Mouse (Mus musculus) G1E (cell line): ENCODE measurements around the gene Tmem220. TPM values are rescaled to one million over a fixed set of nuclear protein-coding genes. Genes with fewer than 3 reads are reported as not detected.

Experiments used
- ATAC-seq: 2 replicates; pipeline ENCODE4 v1.8.0; 2016; ENCODE audit warnings: mild to moderate bottlenecking; ENCODE audit not compliant: insufficient number of reproducible peaks, poor library complexity, low FRiP score, severe bottlenecking; ENCODE audit errors: extremely low read depth
- DNase-seq: peaks from one replicate; pipeline ENCODE4 v3.0.0; 2012; ENCODE audit warnings: low spot score
- H3K27me3 ChIP-seq: 2 replicates; pipeline ENCODE4 v1.6.1; 2012; ENCODE audit warnings: mild to moderate bottlenecking, low read length, inconsistent platforms; ENCODE audit not compliant: insufficient read depth
- H3K36me3 ChIP-seq: replicated peaks from 2 replicates; pipeline ENCODE3; 2012; ENCODE audit warnings: mild to moderate bottlenecking, inconsistent platforms
- H3K4me1 ChIP-seq: 2 replicates; pipeline ENCODE4 v1.6.1; 2012; ENCODE audit warnings: low read depth, low read length, inconsistent platforms, mixed read lengths; ENCODE audit not compliant: insufficient read depth
- H3K4me3 ChIP-seq: 2 replicates; pipeline ENCODE4 v1.5.1; 2012; ENCODE audit warnings: low read depth, mild to moderate bottlenecking, inconsistent platforms, low read length, moderate library complexity, mixed read lengths
- H3K9me3 ChIP-seq: replicated peaks from 2 replicates; pipeline ENCODE4 v1.6.1; 2012; ENCODE audit warnings: inconsistent platforms
- GATA1 ChIP-seq: IDR thresholded peaks from 2 replicates; pipeline ENCODE4 v1.6.1; 2012; ENCODE audit warnings: borderline replicate concordance, low read length, inconsistent platforms, mixed read lengths
- POLR2AphosphoS5 ChIP-seq: IDR thresholded peaks from 2 replicates; pipeline ENCODE4 v1.6.1; 2012; ENCODE audit warnings: low read depth, low read length, inconsistent platforms; ENCODE audit not compliant: insufficient replicate concordance
- TAL1 ChIP-seq: conservative IDR thresholded peaks from 2 replicates; pipeline ENCODE4 v1.6.1; 2012; ENCODE audit warnings: low read depth, low read length, inconsistent platforms, mixed read lengths
- polyA plus RNA-seq: library from polyadenylated mRNA; stranded (reverse); fragments of >175 nt; gene quantifications from 2 replicates; pipeline ENCODE4 v1.2.3, GENCODE M21; 2012
- total RNA-seq, 2 experiments: library from RNA; stranded (forward) in 1 of 2; stranded (reverse) in 1 of 2; fragments of 200-1000 nt in 1 of 2; fragments of >200 nt in 1 of 2; fragmentation: Nextera tagmentation in 1 of 2; gene quantifications; 2 replicates each; pipeline ENCODE4 v1.2.3; 2014 to 2017

Tmem220 gene
- total and polyA plus RNA-seq, 3 experiments: 0.11 to 6.4 (median 2.5) TPM

GRCm38 (mm10) chr11:67083712-67084340 is 58.9 kb downstream of the Tmem220 start:
- ATAC-seq (no peak), DNase-seq (no peak)
- H3K27me3 ChIP-seq: peaks cover 3% of the 10 kb centered on the region; the same call in 1 of the 2 replicates
- no peaks in the 10 kb centered on the region for H3K9me3 ChIP-seq
- H3K4me1 ChIP-seq: peaks cover 6% of the 10 kb centered on the region; the same call in 1 of the 2 replicates
- TF ChIP-seq POLR2AphosphoS5 (no peak), TAL1 (no peak), GATA1 (no peak)
- no peaks in the 10 kb centered on the region for H3K36me3 ChIP-seq
- no peak overlapping the region for H3K4me3 ChIP-seq

Other genes starting within 250 kb of the Tmem220 start
- gene Pirt, start 113.2 kb upstream of the Tmem220 start, total RNA-seq (2014; fragmentation: Nextera tagmentation): not detected in 2 replicates
- 0.05 TPM in 1 of 2 replicates, not detected in the other for gene Pirt, start 113.2 kb upstream of the Tmem220 start, total RNA-seq (2017)
- not detected in 2 replicates for gene Pirt, start 113.2 kb upstream of the Tmem220 start, polyA plus RNA-seq
- gene Tmem238l, start 68.5 kb upstream of the Tmem220 start, total RNA-seq (2014; fragmentation: Nextera tagmentation): not detected in 2 replicates
- gene Tmem238l, start 68.5 kb upstream of the Tmem220 start, total RNA-seq (2017): not detected in 2 replicates
- not detected in 2 replicates for gene Tmem238l, start 68.5 kb upstream of the Tmem220 start, polyA plus RNA-seq
- 13.3 and 26.6 TPM in 2 replicates for gene Adprm, start 27.4 kb downstream of the Tmem220 start, total RNA-seq (2014; fragmentation: Nextera tagmentation)
- gene Adprm, start 27.4 kb downstream of the Tmem220 start, total RNA-seq (2017): 23.9 and 25.7 TPM in 2 replicates
- 0.40 and 1.0 TPM in 2 replicates for gene Adprm, start 27.4 kb downstream of the Tmem220 start, polyA plus RNA-seq
- 13.5 and 14.7 TPM in 2 replicates for gene Sco1, start 27.5 kb downstream of the Tmem220 start, total RNA-seq (2014; fragmentation: Nextera tagmentation)
- 22.2 and 23.2 TPM in 2 replicates for gene Sco1, start 27.5 kb downstream of the Tmem220 start, total RNA-seq (2017)
- gene Sco1, start 27.5 kb downstream of the Tmem220 start, polyA plus RNA-seq: 3.5 and 4.0 TPM in 2 replicates
- gene Myh3, start 53.1 kb downstream of the Tmem220 start, total RNA-seq (2014; fragmentation: Nextera tagmentation): not detected in 2 replicates
- not detected in 2 replicates for gene Myh3, start 53.1 kb downstream of the Tmem220 start, total RNA-seq (2017)
- not detected in 2 replicates for gene Myh3, start 53.1 kb downstream of the Tmem220 start, polyA plus RNA-seq
- not detected in 2 replicates for gene Myh2, start 145.9 kb downstream of the Tmem220 start, total RNA-seq (2014; fragmentation: Nextera tagmentation)
- gene Myh2, start 145.9 kb downstream of the Tmem220 start, total RNA-seq (2017): 0.05 TPM in 1 of 2 replicates, not detected in the other
- not detected in 2 replicates for gene Myh2, start 145.9 kb downstream of the Tmem220 start, polyA plus RNA-seq
- not detected in 2 replicates for gene Myh1, start 174.9 kb downstream of the Tmem220 start, total RNA-seq (2014; fragmentation: Nextera tagmentation)
- gene Myh1, start 174.9 kb downstream of the Tmem220 start, total RNA-seq (2017): under 0.01 TPM in 1 of 2 replicates, not detected in the other
- not detected in 2 replicates for gene Myh1, start 174.9 kb downstream of the Tmem220 start, polyA plus RNA-seq
- gene Myh4, start 212.9 kb downstream of the Tmem220 start, total RNA-seq (2014; fragmentation: Nextera tagmentation): not detected in 2 replicates
- gene Myh4, start 212.9 kb downstream of the Tmem220 start, total RNA-seq (2017): not detected in 2 replicates
- gene Myh4, start 212.9 kb downstream of the Tmem220 start, polyA plus RNA-seq: not detected in 2 replicates